Mouse (Mus musculus) gastrocnemius, postnatal 25 days (tissue): ENCODE data around the gene Slc19a1. TPM values are rescaled to one million over a fixed set of nuclear protein-coding genes. Genes with fewer than 3 reads are reported as not detected.

ENCODE experiments used
- DNase-seq: peaks from one replicate; pipeline ENCODE4 v3.0.0; 2022
- total RNA-seq, 2 experiments: library from RNA; stranded (reverse); gene quantifications; 1 replicate in 1 of 2; 2 replicates in 1 of 2; pipeline ENCODE4 v1.2.3; 2021

The Slc19a1 gene
- total RNA-seq, 2 experiments from 2014 or later, result 5.3 to 5.7 TPM

DNA sequence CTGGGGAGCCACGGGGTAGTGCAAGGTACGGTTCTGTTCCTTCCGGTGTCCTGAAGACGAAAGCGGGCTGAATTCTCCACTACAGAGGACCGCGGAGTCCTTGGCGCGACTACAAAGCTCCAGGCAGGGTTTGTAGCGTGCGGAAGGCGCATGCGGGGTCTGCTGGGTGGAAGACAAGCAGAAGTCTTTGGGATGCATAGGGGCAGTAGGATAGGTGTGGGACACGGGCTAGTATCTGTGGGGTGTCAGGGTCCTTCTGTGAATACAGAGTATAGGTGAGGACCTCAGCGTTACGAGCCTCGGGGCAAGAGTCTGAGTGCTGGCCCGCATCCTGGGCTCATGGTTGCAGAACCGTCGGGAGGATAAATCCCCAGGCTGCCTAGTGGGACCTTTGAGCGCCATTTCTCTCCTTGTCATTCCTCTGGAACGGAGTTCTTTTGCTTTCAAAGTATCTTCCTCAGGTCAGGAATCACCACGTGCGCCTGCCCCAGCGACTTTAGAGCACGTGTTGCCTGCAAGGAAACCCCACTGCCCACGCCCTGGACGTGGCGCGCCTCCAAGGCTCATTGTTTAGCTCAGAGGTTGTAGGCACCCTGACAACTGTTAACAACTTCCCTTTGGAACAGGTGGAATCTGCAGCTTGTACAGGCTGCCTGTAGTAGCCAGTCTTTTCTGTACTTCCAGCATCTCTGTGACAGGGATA, 1.4 kb downstream of the Slc19a1 start:
- DNase-seq, result peak; percentile 41

DNA sequence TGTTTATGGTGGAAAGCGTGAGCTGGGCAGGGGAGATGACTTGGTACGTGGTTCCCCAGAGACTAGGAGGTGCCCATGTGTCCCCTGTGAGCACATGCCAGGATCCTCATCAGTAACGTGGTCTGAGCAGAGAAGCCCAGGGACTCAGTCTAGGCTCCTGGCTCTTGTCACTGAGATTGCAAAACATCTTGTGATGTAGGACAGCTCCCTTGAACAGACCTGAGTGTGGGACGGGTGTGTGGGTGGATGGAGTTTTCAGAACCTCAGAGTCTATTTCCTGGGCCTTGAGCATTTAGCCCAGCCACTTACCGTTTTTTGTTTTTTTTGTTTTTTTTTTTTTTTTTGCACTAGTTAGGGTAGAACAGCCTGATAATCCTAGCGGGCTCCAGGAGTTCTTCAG, 3.4 kb downstream of the Slc19a1 start:
- no peak for DNase-seq

DNA sequence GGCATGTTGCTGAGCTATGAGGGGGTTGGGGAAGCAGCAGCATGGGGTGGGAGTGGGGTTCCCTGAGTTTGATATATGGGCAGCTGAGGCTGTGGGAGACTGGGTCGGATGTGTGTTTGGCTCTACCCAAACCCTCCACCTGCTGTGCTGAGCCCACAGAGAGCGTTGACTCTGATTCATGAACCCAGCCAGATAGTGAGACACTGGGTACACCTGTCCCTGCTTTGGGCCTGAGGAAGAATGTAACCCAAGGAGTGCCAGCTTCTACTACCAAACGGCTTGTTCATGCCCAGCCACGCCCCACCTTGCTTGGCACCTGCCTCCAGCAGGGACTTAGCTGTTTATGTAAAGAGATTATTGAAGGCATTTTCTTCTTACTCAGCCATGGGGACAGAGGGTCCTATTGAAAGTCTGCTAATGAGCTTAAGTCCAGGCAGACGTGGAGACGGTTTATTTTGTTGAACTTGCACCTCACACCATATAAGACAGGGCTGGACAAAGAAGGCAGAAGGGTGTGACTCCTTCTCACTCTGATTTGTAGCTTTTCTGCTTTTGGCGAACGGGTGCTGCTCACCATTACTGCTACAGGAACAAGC, 6.6 kb downstream of the Slc19a1 start:
- no peak for DNase-seq

DNA sequence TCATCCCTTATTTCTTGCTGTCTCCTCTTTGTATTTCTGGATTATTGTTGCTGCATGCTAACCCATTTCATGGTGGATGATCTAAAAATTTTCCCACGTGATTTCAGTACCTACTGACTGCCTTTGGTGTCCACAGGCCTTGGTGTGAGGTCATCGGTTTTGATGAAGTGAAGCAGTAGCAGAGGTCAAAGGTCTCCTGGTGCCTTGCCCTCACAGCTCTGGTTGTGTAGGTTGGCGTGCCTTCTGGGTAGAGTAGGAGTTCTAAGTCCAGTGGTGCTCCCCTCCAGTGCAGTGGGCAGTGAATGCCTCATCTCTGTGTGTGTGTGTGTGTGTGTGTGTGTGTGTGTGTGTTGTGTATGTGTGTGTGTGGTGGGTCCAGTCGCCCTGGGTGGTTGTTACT, 16.2 kb downstream of the Slc19a1 start:
- no peak for DNase-seq

DNA sequence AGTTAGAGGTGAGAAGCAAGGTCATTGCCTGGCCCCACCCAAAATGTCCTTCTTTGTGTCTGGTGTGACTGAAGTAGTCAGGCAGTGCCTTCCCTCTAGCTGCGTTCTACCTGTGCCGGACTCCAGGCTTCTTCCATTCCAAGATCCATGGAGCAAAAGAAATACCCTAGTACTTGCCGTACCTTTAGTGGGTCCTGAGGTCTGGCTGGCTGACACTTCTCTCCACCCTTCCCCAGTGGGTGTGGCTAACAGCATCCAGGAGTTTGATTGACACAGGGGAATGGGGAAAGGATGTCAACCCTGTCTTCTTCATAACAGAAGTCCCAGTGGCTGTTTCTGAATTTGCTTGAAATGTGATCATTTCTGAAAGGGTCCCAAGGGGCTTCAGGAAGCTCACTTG, 16.6 kb downstream of the Slc19a1 start:
- DNase-seq, result no peak

DNA sequence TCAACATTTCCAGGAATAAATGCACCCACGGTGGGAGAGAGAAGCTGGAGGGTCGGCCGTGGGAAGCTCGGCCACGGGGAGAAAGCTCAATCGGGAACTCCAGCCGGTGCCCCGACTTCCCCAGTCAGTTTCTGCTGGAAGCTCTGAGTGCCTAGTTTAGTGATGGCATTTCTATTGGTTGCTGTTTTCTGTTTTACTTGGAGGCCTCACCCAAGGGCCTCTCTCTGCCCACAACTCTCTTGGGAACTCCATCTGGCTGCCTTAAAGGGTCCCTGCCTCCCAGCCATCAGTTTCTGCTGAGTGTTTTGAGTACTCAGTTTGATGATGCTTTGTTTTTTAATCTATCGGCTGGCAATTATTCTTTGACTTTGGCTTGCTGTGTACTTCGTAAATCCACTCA, 24.7 kb downstream of the Slc19a1 start:
- DNase-seq, result no peak

DNA sequence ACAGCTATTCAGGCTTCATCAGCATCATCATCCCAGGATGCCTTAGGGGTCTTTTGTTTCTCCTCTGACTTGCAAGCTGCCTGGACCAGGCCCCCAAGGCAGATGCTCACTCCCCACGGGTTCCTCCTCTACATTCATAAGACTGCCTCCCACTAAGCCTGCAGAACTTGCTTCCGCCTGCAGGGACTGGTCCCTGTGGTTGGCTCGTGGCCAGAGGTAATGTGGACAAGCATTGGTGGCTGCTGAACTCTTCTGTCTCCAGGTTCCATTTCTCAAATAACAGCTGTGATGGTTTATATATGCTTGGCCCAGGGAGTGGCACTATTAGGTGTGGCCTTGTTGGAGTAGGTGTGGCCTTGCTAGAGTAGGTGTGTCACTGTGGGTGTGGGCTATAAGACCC, 29.4 kb downstream of the Slc19a1 start:
- no peak for DNase-seq

DNA sequence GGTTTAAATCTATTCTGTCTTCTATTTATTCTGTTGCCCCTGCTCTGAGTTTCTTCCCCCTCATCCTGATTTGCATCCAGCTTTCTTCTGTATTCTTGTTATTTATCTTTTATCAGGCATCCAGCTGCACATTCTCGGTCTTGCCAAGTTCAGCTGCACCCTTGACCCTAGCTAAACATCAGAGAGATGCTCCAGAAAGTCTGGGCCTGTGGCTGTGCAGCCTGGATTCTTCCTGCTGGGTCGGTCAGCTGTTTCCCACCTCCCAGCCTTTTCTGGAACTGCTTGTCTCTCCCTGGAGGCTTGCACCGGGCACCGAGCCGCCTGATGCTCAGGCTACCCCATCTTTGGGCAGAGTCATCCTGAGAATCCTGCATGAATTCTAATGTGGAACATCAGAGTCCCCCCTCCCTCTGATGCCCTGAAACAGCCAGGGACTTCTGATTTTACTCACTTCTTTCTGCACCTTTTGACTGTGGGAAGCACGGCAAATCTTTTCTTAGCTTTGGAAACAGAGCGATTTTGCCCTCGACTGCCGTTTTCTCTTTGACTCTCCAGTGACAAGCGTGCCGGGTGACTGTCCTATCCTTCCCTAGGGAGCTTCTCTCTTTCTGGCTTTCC, 30.5 kb downstream of the Slc19a1 start:
- DNase-seq, result peak; percentile 38

DNA sequence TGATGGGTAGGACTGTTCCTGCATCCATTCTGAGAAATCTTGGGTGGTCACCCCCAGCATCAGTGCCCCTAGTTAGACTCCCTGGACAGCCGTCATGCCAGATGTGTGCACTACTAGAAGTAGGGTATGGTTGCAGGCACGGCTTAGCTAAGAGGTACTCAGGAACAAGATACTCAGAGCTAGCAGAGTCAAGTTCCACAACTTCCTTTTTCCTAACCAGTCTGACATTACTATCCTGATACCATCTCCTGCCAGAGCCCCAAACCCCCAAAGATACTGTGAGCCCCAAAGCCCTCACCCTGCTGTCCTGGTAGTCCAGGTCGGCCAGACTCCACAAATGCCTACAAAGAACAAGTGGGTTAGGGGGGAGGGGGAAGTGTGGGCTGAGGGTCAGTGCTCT, 32.2 kb downstream of the Slc19a1 start:
- DNase-seq, result no peak

DNA sequence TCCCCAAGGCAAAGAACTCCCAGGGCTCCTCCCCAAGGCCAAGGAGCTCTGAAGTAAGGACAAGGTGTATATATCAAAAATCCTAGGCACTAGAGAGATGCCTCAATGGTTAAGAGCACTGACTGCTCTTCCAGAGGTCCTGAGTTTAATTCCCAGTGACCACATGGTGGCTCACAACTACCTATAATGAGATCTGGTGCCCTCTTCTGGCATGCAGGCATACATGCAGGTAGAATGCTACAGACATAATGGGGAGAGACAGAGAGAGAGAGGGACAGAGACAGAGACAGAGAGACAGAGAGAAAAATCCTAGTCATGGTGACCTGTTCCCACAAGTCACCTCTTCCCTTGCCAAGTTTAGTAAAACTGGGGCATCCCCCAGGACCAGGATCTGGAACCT, 32.6 kb downstream of the Slc19a1 start:
- DNase-seq, result no peak

DNA sequence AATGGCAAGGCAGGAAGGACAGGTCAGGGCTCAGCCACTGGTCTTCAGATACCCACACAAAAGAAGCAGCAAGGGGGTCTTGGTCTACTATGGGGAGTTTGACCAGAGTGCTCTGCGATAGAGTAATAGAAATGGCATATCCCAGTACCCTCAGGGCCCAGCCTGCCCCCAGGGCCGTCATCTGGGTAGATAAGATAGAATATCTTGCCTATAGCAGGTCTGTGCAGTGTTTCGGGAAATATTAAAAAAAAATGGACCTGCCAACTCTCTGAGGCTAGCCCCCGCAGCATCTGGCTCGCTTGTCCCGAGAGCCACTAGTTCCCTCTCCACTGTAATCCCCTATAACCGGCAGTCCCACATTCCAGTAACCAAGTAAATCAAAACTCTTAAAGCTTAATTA, 36.4 kb downstream of the Slc19a1 start:
- no peak for DNase-seq

DNA sequence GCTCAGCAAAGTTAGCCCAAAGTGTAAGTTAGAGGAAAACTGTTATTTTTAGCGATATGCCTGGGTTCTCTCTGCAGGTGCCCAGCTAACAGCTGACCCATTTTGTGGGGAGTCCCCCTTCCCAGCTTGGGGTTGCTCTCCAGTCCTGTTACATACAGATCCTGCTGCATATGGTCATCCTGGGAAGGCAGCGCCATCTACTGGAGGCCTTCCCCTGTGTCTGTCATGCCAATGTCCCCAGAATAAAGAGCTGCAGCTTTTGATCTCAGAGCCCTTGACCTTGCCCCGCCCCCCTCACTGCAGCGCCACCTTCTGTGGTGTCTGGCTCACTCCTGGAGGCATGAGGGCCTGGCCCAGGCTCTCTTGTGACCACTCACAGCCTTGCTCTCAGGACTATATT, 38.0 kb downstream of the Slc19a1 start:
- peak; percentile 20 for DNase-seq

DNA sequence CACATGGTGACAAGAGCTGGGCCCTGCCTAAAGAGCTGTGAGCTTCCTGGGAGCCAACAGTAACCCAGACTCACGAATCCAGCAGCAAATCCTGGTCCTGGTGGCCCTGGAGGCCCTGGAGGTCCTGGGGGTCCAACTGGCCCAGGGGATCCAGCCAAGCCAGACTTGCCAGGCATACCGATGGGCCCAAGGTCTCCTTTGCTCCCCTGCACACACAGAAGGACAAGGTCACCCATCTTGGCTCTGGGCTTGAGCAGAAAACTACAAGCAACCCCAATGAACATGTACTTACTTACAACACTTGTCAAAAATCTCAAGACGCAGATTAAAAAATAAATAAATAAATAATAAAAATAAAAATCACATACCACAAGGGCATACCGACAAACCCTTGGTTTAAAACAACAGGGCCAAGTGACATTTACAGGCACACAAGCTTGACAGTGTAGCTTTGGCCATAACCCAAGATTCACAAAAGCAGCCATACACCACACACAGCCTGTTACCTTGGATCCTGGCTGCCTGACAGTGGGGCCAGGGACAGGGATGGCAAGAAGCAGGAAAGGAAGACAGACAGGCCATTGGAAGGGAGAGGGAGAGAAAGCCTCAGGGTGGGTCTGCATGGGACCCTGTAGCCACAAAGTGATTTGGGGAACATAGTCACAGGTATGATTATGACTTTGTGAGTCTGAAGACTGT, 42.4 kb downstream of the Slc19a1 start:
- DNase-seq, result no peak

DNA sequence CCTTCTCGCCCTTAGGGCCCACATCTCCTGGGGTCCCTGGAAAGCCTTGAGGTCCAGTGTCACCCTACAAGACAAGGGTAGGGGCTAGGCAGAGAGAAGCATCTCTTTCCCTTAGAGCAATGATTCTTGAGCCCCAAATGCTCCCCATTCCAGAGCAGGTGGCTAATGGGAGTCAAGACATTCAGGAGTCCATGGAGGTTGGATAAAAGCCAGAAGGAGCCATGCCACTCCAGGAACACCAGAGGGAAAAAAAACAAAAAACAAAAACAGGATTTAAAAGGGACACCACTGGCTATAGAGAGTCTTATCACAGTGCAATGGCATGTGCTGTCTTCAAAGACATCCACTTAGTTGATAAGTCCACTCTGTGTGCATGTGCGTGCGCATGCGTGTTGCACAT, 46.4 kb downstream of the Slc19a1 start:
- DNase-seq, result no peak

DNA sequence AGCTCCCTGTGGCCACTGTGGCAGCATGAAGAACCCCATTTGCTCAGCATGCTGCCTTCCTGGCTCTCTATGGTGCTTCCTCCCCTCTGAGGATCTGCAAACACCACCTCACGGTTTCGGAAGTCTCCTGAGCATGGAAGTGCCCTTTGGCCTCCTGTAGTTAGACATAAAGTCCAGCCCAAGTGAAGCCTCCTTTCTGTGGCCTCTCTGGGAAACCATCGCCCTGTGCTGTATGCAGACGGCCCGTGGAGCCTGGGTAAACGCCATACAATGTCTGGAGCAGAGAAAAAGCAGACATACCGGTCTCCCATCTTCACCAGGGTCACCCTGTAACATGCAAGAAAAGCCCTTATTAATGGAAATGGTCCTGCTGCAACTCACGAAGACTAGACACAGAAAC, 46.9 kb downstream of the Slc19a1 start:
- DNase-seq, result no peak

DNA sequence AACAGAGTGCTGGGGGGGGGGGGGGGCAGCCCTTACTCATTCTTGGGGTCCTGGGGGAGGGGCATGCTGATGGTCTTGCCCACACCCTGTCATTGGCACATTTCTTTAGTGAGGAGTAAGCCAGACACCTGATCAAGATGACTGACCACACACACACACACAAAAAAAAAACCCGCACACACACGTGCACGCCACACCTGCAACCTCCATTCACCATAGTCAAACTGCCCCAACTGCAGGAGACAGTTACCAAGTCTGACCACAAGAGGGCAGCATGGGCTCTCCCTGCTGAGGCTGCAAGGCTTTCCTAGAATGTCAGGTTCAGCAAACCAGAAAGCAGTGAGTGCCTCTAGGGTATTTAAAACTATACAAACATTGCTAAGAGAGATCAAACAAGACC, 50.4 kb downstream of the Slc19a1 start:
- peak; percentile 46 for DNase-seq

DNA sequence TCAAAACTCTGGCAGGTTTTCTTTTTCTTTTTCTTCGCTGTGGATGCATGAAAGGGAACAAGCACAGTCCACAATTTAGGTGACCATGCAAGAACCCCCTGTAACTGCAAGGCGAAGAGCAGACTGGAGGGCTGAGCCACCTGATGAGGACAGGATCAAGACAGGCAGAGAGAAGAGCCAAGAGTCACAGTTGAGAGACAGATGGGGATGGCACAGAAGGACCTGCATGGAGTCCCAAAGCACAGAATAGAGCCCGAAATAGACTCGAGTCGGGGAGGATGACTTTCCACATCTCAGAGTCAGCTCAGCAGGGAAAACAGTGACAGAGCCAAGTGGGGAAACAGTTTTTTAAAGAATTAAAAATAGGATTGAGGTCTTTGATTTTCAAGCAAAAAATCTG, 50.9 kb downstream of the Slc19a1 start:
- no peak for DNase-seq

DNA sequence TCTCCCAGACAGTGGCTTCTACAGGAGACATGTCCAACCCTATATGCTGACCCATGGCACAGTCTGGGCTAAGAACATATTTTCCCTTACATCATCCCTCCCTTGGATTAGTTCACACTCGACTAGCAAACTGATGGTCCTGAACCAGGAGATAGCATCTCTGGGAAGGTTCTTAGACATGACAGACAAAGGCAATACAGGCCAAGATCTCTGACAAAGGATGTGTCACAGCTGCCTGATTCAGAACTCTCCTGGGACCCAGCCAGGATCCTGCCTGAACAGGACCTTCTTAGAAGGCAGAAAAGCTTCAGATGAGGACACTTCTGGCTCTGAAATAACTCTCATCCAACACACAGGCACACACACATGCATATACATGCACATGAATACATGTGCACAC, 52.5 kb downstream of the Slc19a1 start:
- DNase-seq, result no peak

DNA sequence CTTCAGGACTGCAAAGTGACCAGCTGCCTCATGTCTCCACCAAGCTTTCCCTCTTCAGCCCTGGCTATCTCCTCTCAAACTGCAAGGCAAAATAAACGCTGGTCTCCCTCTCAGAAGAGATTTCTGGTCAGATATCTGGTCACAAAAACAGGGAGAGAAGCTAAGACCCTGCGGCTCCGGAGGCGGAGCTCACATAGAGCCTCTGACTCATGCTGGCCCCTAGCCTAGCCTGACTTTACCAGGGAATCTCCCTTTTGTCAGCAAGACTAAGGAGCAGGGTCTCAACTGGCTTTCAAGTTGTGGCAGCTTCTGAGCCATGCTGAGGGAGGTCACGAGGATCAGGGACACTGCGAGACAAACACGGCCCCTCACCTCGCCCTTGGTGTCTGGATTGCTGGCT, 57.3 kb downstream of the Slc19a1 start:
- DNase-seq, result peak; percentile 41

DNA sequence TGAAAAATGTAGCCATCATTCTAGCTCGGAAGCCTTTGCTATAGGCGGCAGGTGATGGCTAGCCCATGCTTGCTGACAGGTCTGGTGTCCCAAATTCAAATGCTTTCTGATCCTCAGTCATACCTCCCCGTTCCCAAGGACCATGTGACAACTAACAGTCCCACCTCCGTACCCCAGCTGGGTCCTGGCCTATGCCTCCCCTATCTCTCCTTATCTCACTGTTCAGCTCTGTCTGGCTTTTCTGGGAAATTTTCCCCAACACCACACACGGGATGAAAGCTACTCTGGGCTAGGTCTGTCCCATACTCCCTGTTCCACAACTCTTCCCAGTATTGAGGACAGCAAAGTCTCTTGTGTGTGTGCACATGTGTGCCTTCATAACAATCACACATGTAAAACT, 58.0 kb downstream of the Slc19a1 start:
- DNase-seq, result no peak

DNA sequence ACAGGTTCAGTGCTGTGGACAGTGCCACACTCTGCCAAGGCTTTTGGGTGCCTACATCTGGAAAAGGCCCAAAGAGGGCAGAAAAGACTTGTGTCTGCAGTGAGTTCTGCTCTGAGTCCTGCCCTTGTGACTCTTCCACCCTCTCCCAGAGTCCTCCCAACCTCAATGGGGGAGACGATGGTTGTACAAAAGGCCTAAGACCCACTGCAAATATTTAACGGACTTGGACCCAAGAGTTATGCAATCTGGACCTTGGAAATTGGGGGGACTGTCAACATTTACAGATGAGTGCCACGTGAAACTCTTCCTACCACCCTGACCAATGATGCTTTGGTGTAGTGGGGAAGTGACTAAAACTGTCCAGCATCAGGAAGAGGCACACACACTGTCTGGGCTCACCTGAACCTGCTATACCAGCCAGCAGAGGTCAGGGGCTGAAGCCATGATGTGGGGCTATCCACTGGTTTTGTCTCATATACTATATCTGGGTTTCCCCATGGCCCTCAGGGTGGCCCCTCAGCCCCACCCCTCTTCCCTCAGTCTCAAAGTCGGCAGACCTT, 59.6 kb downstream of the Slc19a1 start:
- DNase-seq, result no peak

DNA sequence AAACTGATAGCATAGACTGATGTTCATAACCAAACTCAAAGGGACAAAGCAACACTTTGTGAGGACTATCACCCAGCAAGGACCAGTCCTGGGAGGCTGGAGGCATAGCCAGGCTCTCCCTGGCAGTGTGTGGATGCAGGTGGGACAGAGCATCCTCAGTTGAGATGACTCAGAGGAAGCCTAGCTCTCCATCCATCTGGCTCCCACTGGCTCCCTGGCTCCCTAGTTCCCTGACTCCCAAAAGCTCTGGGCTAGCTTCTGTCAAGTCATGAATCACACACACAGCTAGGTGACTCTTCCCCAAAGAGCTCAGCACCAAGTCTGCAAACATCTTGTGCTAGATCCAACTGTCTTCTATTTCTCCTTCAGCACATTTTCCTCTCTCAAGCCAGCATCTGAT, 61.8 kb downstream of the Slc19a1 start:
- no peak for DNase-seq

DNA sequence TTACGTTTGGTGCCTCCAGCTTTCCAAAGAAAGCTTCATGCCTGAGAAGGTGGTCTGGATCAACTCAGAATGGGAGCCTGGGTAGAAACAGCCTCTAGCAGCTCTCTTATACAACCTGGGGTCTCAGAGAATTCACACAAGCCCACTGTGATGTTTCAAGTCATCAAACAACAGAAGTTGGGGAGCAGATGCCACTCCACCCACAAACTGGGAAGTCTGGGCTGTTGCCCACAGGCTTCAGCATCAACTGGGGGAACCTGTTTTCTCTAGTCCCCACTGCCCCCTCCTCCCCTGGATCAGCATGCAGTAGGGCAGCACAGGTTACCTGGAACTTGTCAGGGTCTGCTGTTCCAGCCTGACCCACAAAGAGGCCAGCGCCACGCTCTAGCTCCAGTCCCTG, 63.6 kb downstream of the Slc19a1 start:
- DNase-seq, result no peak
